Mouse (Mus musculus) hindbrain, embryonic 15.5 days (tissue): ENCODE results near the gene Gpsm3. TPM values are rescaled to one million over a fixed set of nuclear protein-coding genes. Genes with fewer than 3 reads are reported as not detected.
A peak's percentile ranks its signal among the peaks of the same experiment; 100 is the strongest.
"Not testable (repeated sequence)": the region's sequence is repeated elsewhere in the genome, so short reads cannot be mapped to it uniquely, and the experiment has no call there.

Source experiments
- ATAC-seq: fragments of 200-750 bp; cut with Nextera tagmentation; 2 replicates; pipeline ENCODE4 v1.8.0; 2017; ENCODE audit warnings: low read depth, moderate number of reproducible peaks, moderate TSS enrichment; ENCODE audit not compliant: low FRiP score
- H3K27ac ChIP-seq: fragments of 300-500 bp; sonication (generic); replicated peaks from 2 replicates; pipeline ENCODE4 v1.5.1; 2015; ENCODE audit warnings: mild to moderate bottlenecking, inconsistent platforms
- H3K27me3 ChIP-seq: fragments of 300-500 bp; sonication (generic); 2 replicates; pipeline ENCODE4 v1.6.1; 2015; ENCODE audit warnings: control low read depth, inconsistent platforms
- H3K36me3 ChIP-seq: fragments of 300-500 bp; sonication (generic); 2 replicates; pipeline ENCODE4 v1.6.1; 2015; ENCODE audit warnings: control low read depth, inconsistent platforms
- H3K4me1 ChIP-seq: fragments of 300-500 bp; sonication (generic); replicated peaks from 2 replicates; pipeline ENCODE4 v1.6.1; 2015; ENCODE audit warnings: control low read depth, inconsistent platforms
- H3K4me2 ChIP-seq: fragments of 300-500 bp; sonication (generic); 2 replicates; pipeline ENCODE4 v1.6.1; 2015; ENCODE audit warnings: moderate library complexity, mild to moderate bottlenecking, inconsistent platforms
- H3K4me3 ChIP-seq: fragments of 300-500 bp; sonication (generic); 2 replicates; pipeline ENCODE4 v1.5.1; 2015; ENCODE audit warnings: mild to moderate bottlenecking, inconsistent platforms
- H3K9ac ChIP-seq: fragments of 300-500 bp; sonication (generic); 2 replicates; pipeline ENCODE4 v1.6.1; 2015; ENCODE audit warnings: inconsistent platforms
- H3K9me3 ChIP-seq: fragments of 300-500 bp; sonication (generic); 2 replicates; pipeline ENCODE4 v1.6.1; 2016; ENCODE audit warnings: control low read depth, inconsistent platforms
- WGBS: fragments of 180-500 bp; shearing (Covaris S2); methylation state at CpG from one replicate; pipeline ENCODE4 v1.1.7; 2015; 5-methylcytosine and 5-hydroxymethylcytosine counted together
- polyA plus RNA-seq: library from polyadenylated mRNA; unstranded; fragments of >200 nt; fragmentation: Nextera tagmentation; extraction: Ambion mirVana; gene quantifications from 2 replicates; pipeline ENCODE4 v1.2.1, GENCODE M21; 2015

Gpsm3 gene
- 4.1 TPM in 2 replicates for polyA plus RNA-seq

DNA sequence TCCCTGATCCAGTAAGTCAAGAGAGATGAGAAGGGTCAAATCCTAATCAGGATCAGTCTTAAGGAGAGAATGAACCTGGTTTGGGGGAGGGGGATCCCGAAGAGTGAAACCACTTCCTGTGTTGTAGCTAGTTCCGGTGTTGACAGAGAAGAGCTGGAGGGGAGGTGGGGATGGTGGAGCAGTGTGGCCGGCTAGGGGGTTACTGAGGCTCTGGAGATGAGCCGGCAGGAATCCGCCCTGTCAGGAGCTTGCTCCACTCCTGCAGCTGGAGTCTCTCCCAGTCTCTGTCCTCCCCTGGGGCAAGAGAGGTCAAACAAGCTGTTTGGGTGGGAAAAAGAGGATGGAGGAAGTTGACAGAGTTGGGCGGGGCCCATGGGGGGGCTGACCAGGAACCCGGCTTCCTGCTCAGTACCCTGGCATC is at the start of gene Gpsm3:
Gene Gpsm3 (plus strand): TSS at position 126 of the 421 bp plus-strand sequence.
- H3K4me3 ChIP-seq, result peak within 1 kb of the TSS; percentile 65; the same call in 1 of the 2 replicates
- H3K36me3 ChIP-seq, result peaks cover 4% of the 10 kb centered on the region; the same call in 1 of the 2 replicates
- H3K27me3 ChIP-seq, result no peaks in the 10 kb centered on the region
- H3K4me2 ChIP-seq, result peak within 1 kb of the TSS; percentile 89
- H3K4me1 ChIP-seq, result peaks cover 70% of the 10 kb centered on the region
- no peak for ATAC-seq
- H3K9ac ChIP-seq, result peak within 1 kb of the TSS; percentile 14; the same call in 1 of the 2 replicates
- H3K9me3 ChIP-seq, result no peaks in the 10 kb centered on the region
- WGBS, result 34% methylated on average over 7 of the region's 7 CpGs
- peak within 1 kb of the TSS; percentile 10; the same call in 1 of the 2 replicates for H3K27ac ChIP-seq

DNA sequence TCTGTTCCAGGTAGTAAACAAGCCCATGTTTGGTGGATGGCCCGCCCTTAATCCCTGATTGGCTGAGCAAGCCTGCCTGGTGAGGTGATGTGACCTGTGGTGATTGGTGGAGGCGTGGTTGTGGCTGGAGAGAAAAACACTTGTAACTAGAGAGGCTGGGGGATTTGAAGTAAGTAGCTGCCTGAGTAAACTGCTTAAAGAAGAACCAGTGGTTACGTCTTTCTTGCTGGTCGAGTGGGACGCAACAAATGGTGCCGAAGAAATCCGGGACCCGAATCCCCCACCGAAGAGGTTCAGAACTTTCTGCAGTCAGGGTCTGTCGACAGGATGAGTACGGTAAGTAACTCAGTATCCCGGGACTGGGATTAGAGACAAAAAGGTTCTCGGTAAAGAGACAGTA is 46.0 kb upstream of the Gpsm3 start:
- not testable (repeated sequence) for ATAC-seq, H3K27ac ChIP-seq, H3K4me3 ChIP-seq, H3K9me3 ChIP-seq, H3K4me2 ChIP-seq, H3K27me3 ChIP-seq, H3K9ac ChIP-seq, H3K36me3 ChIP-seq, H3K4me1 ChIP-seq
- WGBS, result 96% methylated on average over 13 of the region's 13 CpGs

DNA sequence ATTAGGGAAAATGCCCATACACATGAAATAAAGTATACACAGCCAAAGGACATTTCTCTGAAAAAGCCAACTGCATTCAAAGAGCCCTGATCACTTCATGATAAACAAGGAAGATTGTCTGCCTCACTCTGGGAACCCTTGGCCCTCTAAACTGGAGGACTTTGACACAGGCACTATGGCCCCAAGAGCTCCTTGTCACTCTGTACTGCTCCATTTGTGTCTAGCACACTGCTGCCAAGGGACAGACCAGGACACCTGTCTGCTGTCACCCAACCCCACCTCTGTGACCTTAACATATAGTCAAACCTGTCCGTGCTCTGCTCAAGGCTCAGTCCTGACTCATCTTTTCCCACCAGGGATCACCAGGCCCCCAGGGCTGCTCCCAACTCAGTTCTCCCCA is 42.8 kb upstream of the Gpsm3 start:
- 100% methylated on average over 1 of the region's 1 CpGs for WGBS
- no peaks in the 10 kb centered on the region for H3K4me1 ChIP-seq
- no peaks in the 10 kb centered on the region for H3K9me3 ChIP-seq
- no peaks in the 10 kb centered on the region for H3K36me3 ChIP-seq
- H3K27ac ChIP-seq, result no peak overlapping the region
- H3K9ac ChIP-seq, result no peak overlapping the region
- H3K4me2 ChIP-seq, result no peak overlapping the region
- H3K4me3 ChIP-seq, result no peak overlapping the region
- no peaks in the 10 kb centered on the region for H3K27me3 ChIP-seq
- no peak for ATAC-seq

DNA sequence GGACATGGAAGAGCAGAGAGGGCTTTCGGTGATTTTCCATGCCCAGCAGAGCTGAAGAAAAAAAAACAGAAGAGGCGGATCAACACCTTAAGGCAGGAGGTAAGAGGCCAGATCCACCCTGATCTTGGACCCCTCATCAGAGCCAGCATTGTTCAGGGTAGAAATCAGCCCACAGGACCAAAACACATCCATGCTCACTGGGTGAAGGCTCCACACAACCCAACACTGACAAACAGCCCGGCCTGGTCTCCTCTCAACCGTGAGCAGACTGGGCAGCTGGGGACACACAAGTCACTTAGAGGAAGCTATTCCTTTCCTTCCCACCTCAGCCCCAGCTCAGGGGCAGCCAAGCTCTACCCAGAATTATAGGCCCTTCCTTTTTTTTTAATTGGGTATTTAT is 42.0 kb upstream of the Gpsm3 start:
- Histone ChIP-seq H3K4me2 (no peak overlapping the region), H3K9me3 (no peaks in the 10 kb centered on the region), H3K9ac (no peak overlapping the region), H3K4me1 (no peaks in the 10 kb centered on the region), H3K27me3 (no peaks in the 10 kb centered on the region), H3K27ac (no peak overlapping the region), H3K36me3 (no peaks in the 10 kb centered on the region), H3K4me3 (no peak overlapping the region)
- ATAC-seq, result no peak
- 89% methylated on average over 4 of the region's 4 CpGs for WGBS

DNA sequence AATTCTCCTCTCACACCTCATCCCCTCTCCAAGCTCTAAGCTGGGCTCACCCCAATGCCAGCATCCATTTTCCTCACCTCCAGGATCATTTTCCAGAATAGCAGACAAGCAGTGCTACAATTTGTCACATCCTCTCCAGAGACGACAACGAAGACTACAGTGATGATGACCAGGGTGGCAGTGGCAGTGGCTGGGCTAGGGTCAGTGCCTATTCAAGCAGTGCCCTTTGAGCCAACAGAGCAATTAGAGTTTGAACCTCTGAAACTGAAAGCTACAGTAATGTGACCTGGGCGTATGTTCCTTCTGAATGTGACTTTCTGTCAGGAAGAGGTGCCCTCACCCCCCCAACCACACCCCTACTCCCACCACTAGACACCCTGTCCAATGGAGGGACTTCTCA is 40.5 kb upstream of the Gpsm3 start:
- no peaks in the 10 kb centered on the region for H3K36me3 ChIP-seq
- no peak overlapping the region for H3K4me3 ChIP-seq
- H3K27ac ChIP-seq, result no peak overlapping the region
- H3K27me3 ChIP-seq, result no peaks in the 10 kb centered on the region
- 90% methylated on average over 3 of the region's 3 CpGs for WGBS
- no peak for ATAC-seq
- H3K4me1 ChIP-seq, result no peaks in the 10 kb centered on the region
- H3K9ac ChIP-seq, result no peak overlapping the region
- H3K9me3 ChIP-seq, result no peaks in the 10 kb centered on the region
- no peak overlapping the region for H3K4me2 ChIP-seq

DNA sequence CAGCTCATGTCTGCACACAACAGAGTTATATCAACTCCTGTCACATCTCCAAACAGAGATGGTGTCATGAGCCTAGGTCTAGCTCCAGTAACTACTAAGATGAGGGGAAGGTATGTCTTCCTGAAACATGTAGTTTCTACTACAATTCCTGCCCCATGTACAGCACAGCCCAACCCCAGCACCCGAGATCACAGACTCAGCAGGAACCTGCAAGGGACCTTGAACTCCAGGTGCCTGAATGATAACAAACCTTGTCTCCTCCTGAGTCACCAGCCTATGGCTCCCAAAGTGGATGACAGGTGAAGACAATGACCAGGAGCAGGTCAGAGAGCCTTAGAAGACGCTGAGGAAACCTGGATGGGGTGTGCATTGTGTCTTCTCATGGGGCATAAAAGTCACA is 39.8 kb upstream of the Gpsm3 start:
- H3K9ac ChIP-seq, result no peak overlapping the region
- H3K4me1 ChIP-seq, result no peaks in the 10 kb centered on the region
- no peaks in the 10 kb centered on the region for H3K27me3 ChIP-seq
- no peak overlapping the region for H3K4me2 ChIP-seq
- H3K27ac ChIP-seq, result no peak overlapping the region
- no peak overlapping the region for H3K4me3 ChIP-seq
- 84% methylated on average over 2 of the region's 2 CpGs for WGBS
- ATAC-seq, result no peak
- no peaks in the 10 kb centered on the region for H3K36me3 ChIP-seq
- H3K9me3 ChIP-seq, result no peaks in the 10 kb centered on the region

DNA sequence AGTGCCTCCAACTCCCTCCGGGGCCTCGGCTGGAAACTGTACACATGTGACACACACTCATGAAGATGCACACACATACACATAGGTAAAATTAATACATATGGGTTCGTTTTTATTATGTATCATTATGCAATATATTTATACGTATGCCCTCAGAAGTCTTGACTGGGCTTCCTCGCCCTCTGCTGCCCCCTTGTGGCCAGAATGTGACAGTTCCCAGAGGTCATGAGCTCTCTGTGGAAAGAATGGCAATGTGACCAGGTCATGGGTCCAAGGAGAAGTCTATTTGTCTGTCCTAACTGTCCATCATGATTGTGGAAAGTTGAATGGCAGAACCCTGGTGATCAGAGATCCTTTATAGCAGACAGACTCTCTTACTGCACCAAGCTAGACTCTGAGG is 34.1 kb upstream of the Gpsm3 start:
- H3K4me1 ChIP-seq, result no peaks in the 10 kb centered on the region
- no peak overlapping the region for H3K4me3 ChIP-seq
- WGBS, result 29% methylated on average over 5 of the region's 5 CpGs
- H3K27me3 ChIP-seq, result no peaks in the 10 kb centered on the region
- H3K9ac ChIP-seq, result no peak overlapping the region
- no peaks in the 10 kb centered on the region for H3K9me3 ChIP-seq
- no peak overlapping the region for H3K4me2 ChIP-seq
- H3K36me3 ChIP-seq, result no peaks in the 10 kb centered on the region
- no peak overlapping the region for H3K27ac ChIP-seq
- no peak for ATAC-seq

DNA sequence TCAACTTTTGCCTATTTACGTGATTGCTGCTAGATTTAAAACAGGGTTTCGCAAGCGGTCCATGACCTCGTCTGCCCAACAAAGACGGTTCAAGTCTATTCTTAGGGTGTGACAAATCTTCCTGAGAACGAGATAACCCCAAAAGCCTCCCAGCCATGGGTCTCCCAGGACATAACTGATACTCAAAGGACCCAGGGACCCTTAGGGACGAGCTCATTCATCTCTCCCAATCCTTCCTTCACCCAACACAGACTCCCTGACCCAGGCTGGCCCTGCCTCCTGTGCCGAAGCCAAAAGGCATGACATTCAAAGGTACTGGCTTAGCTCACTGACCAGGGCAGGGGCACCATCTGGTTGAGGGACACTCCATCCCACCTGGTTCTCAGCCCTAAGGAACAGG is 33.2 kb upstream of the Gpsm3 start:
- Histone ChIP-seq H3K4me3 (no peak overlapping the region), H3K27ac (no peak overlapping the region), H3K9ac (no peak overlapping the region), H3K9me3 (no peaks in the 10 kb centered on the region), H3K36me3 (no peaks in the 10 kb centered on the region), H3K4me2 (no peak overlapping the region), H3K27me3 (no peaks in the 10 kb centered on the region), H3K4me1 (no peaks in the 10 kb centered on the region)
- WGBS, result 85% methylated on average over 8 of the region's 8 CpGs
- no peak for ATAC-seq

DNA sequence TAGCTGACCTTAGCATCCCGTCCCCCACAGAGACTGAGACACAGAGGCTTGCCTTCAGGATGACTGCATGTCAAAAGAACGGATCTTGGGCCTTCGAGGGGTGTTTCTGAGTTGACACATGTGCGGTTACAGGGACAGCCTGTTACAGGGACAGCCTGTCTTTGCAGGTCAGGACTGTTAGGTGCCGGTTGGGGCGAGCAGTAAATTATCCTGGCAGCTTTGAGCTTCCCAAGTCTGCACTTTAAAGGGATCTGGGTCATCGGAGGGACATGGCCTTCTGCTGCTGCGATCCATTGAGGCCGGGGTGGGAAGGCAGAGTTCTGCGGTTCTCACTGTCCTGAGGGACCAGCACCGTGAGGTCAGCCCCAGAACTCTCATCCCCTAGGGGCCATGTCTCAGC is 32.2 kb upstream of the Gpsm3 start:
- WGBS, result 78% methylated on average over 11 of the region's 11 CpGs
- H3K9me3 ChIP-seq, result no peaks in the 10 kb centered on the region
- H3K27me3 ChIP-seq, result no peaks in the 10 kb centered on the region
- no peak overlapping the region for H3K9ac ChIP-seq
- no peak overlapping the region for H3K27ac ChIP-seq
- H3K36me3 ChIP-seq, result no peaks in the 10 kb centered on the region
- no peak for ATAC-seq
- H3K4me3 ChIP-seq, result no peak overlapping the region
- H3K4me2 ChIP-seq, result no peak overlapping the region
- no peaks in the 10 kb centered on the region for H3K4me1 ChIP-seq

DNA sequence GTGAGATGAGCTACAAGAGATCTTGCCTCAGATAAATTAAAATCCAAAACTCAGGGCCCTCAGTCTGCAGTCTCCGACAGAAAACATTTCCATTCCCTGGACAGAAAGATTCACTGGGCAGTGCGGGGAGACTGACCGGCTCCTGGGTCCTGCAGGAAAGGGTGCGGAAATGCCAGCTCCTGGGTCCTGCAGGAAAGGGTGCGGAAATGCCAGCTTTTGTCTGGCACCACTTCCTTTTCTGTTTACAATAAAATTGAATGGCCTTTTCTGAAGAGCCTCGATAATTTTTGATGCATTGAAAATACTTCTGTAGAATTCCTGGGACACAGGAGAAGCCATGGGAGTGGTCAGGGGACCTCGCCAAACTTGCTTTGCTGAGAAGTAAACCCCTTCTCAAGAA is 30.5 kb upstream of the Gpsm3 start:
- Histone ChIP-seq H3K4me1 (no peaks in the 10 kb centered on the region), H3K27ac (no peak overlapping the region), H3K36me3 (no peaks in the 10 kb centered on the region), H3K4me2 (no peak overlapping the region), H3K9ac (no peak overlapping the region), H3K4me3 (no peak overlapping the region), H3K9me3 (no peaks in the 10 kb centered on the region), H3K27me3 (no peaks in the 10 kb centered on the region)
- WGBS, result 87% methylated on average over 7 of the region's 7 CpGs
- ATAC-seq, result no peak

DNA sequence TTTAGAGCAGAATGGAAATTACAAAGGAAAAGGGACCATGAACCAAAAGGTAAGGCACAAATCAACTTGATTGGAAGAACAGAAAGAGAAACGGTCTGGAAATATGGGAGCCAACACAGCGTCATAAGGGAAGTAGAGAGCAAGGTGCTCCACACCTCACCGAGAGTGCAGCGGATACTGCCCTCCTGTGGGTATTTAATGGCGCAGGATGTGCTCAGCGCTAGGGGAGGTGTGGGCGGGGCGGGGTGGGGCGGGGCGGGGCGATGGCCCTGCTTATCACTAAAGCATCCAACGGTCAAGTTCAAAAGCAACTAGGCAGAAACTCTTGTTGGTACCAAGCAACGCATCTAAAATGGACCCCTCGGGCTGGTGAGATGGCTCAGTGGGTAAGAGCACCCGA is 29.7 kb upstream of the Gpsm3 start:
- H3K4me1 ChIP-seq, result no peaks in the 10 kb centered on the region
- no peak overlapping the region for H3K9ac ChIP-seq
- no peaks in the 10 kb centered on the region for H3K9me3 ChIP-seq
- no peak overlapping the region for H3K27ac ChIP-seq
- ATAC-seq, result no peak
- H3K36me3 ChIP-seq, result no peaks in the 10 kb centered on the region
- no peaks in the 10 kb centered on the region for H3K27me3 ChIP-seq
- H3K4me2 ChIP-seq, result no peak overlapping the region
- 30% methylated on average over 15 of the region's 15 CpGs for WGBS
- no peak overlapping the region for H3K4me3 ChIP-seq

DNA sequence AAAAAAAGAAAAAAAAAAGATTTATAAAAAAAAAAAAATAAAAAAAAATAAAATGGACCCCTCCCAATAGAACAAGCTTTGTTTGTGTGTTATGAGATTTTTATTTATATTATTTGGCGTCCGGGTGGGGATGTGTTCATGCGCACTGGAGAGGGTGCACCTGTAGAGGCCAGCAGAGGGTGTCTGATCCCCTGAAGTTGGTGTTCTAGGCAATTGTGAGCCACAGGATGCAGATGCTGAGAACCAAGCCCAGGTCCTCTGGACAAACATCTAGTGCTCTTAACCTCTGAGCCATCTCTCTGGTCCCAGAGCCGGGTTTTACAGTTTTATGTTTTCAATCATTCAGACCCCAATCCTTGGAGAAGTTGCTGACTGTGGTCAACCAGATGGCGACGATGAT is 29.2 kb upstream of the Gpsm3 start:
- Histone ChIP-seq H3K4me2 (no peak overlapping the region), H3K27me3 (no peaks in the 10 kb centered on the region), H3K36me3 (no peaks in the 10 kb centered on the region), H3K27ac (no peak overlapping the region), H3K9me3 (no peaks in the 10 kb centered on the region), H3K9ac (no peak overlapping the region), H3K4me1 (no peaks in the 10 kb centered on the region), H3K4me3 (no peak overlapping the region)
- ATAC-seq, result no peak
- WGBS, result 95% methylated on average over 6 of the region's 6 CpGs

DNA sequence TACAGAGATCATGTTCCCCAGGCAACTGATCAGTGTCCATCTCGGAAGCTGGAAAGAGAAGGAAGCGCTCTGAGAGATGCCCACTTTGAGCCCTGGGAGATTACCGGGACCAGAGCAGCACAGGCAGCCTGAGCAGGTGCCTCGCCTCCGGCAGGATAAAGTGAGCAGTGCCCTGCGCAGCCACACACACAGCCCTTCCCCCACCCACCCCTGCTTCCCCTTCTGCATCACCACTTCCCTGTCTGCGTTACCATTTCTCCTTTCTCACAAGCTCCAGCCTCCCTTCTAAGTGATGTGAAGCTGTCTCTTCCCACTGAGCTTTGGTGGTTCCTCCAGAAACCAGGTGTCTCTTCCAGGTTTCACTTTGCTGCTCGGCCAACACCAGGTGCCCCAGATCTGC is 28.4 kb upstream of the Gpsm3 start:
- no peak for ATAC-seq
- H3K9ac ChIP-seq, result no peak overlapping the region
- H3K4me1 ChIP-seq, result no peaks in the 10 kb centered on the region
- H3K27me3 ChIP-seq, result no peaks in the 10 kb centered on the region
- WGBS, result 42% methylated on average over 8 of the region's 8 CpGs
- no peak overlapping the region for H3K27ac ChIP-seq
- no peak overlapping the region for H3K4me3 ChIP-seq
- H3K36me3 ChIP-seq, result no peaks in the 10 kb centered on the region
- H3K4me2 ChIP-seq, result no peak overlapping the region
- H3K9me3 ChIP-seq, result no peaks in the 10 kb centered on the region
